Mouse (Mus musculus): ENCODE data around the gene Lhpp. TPM values are rescaled to one million over a fixed set of nuclear protein-coding genes. Genes with fewer than 3 reads are reported as not detected.

Gene Lhpp
- total RNA-seq, 4 experiments from 2014 or later = 22.1 to 23.2 (median 22.3) TPM

DNA sequence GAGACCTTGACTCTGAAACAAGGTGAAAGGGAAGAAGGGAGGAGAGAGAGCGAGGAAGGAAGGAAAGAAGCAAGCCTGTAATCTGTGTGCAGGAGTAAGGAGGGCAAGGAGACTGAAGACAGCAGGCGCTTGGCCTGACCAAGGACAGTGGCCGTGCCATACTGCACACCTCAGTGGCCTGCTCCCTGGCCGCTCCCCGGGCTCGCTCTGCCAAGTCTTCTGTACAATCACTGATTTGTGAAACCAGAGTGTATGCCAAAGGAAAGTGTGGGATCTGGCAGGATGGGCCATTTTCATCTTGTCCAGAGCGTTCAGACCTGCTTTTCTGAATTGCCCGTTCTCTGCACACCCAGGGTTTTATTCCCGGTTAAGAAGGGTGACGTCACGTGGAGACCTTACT, 70.9 kb downstream of the Lhpp start:
- DNase-seq (ENCODE audit: low spot score in 2 of 2) = no peak

DNA sequence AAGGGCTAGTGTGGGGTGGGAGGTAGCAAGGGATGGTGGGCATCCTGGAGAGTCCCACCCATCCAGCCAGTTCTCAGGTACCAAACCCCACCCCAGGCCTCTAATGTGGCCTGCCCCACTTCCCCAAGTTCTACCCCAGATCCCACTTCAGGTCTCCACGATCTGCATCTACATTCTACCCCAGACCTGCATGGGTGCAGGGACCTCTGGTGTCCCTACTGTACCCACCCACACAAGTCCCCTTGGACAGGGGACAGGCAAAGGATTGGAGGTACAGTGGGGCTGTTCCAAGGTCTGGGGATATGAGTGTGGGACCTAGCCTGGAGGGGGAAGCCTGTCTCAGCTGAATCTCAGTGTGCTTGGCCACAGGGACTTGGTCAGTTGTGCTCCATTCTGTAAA, 71.4 kb downstream of the Lhpp start:
- no peak for DNase-seq (ENCODE audit: low spot score in 2 of 2)

DNA sequence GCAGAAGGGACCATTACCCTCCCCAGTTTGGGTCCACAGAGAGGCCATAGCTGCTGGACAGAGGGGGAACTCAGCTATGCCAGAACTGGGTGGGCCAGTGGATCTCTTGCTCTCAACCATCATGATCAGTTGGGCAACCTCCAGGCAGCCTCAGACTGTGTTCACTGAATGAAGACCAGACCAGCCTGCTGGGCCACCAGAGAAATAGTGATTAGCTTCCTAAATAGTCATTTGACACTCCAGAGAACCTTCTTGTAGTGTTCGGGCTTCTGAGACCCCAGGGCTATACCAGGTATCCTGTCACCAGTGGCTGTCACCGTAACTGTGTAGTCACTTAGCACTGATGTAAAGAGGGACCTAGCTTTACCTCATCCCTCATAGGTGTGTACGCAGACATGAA, 71.9 kb downstream of the Lhpp start:
- no peak for DNase-seq (ENCODE audit: low spot score in 2 of 2)

DNA sequence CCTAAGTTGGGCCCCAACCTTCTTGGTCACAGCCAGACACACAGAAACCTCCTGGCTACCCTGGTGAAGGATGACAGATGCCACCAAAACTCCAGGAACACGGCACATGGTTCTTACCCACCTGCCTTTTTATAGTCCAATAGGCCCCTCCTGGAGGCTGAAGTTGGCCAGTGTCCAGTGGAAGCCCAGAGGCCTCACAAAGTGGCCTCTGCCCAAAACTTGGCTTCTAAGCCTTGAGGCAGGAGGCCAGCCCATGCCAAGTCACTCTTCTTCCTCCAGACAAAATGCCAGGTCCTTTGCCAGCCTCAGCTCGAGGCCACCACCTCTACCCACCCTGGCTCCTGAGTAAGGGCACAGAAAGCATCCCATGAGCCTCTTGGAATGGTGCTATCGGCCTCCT, 72.5 kb downstream of the Lhpp start:
- no peak for DNase-seq (ENCODE audit: low spot score in 2 of 2)

DNA sequence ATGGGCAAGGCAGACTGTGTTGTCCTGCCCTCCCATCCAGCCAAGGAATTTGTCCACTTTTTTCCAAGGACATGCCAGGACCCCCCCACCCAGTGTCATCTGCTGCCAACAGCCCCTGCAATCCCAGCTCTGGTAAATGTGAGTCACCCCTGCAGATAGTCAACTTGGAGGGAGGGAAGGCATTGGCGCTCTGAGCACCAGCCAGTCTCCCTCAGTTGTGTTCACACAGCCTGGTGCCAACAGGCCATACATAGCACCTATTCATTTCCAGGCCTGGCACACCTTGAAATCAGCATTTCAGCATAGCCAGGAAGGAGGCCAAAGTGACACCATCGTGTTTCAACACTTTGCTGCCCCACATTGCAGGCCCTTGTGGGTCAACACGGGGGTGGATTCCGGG, 73.5 kb downstream of the Lhpp start:
- DNase-seq (ENCODE audit: low spot score in 2 of 2) = no peak

DNA sequence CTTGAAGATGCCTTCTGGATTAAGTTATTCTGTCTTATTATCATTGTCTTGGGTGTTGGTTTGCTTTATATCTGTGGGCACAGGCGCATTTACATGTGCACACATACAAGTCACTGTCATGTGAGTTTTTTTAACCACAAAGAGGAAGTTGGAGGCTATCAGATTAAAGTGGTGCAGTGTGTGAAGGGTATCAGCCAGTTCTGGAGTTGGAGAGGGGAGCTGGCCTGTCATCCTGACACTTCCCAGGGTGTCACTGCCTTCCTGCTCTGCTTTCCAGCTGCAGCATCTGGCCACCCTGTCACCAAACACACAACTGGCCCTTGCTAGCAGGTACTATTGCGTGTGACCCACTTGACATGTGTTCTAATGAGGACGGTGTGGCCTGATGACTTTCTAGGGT, 76.1 kb downstream of the Lhpp start:
- DNase-seq (ENCODE audit: low spot score in 2 of 2) = no peak

DNA sequence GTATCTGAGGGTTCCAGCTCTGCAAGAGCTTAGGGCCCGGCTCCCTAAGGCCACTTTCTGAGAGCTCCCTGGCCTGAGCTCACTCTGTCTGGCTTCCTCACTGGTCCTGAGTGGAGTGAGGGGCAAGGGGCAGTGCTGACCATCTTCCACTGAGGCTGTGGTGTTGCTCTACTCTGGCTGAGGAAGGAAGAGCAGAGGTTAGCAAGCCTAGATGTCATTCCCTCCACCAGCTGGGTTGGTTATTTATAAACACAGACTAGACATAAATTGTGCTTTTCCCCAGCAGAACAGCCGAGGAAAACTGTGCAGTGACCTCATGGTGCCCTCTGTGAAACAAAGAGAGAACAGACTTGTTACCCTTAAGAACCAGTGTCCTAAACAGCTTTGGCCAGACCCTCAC, 77.5 kb downstream of the Lhpp start:
- DNase-seq (ENCODE audit: low spot score in 2 of 2) = no peak

DNA sequence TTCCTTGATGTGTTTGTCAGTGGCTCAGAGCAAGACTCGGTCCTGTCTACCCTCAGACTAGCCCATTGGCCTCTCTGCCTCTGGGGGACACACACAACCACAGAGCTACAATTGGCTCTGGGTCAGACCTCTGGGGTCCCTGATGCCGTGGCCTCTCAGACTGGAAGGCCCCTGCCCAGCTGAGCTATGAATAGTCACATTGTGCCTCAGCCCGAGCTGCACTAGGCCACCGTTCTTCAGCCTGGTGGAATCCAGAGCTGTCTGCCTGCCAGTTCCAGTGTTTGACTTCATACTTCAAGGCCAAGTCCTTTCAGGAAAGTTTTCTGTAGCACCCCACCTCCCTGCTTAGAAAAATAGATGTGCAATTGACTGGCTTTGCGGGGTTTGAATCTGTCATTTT, 78.3 kb downstream of the Lhpp start:
- DNase-seq (ENCODE audit: low spot score in 2 of 2) = no peak

DNA sequence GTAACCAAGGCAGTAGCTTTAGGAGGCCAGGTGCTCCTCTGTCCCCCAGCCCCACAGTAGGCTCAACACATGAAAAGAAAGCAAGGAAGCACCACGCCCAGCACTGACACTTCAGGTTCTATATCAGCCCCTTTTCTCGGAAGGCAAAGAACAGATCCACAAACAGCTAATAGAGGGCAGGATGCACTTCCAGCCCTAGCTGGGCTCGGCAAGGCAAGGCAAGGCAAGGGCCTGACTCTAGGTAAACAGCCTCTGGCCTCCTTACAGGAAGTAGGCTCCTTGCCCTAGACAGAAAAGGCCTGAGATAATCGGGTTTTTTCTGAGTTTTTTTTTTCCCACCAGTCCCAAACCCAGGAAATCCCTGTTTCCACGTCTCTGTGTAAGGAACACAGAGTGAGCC, 79.3 kb downstream of the Lhpp start:
- DNase-seq (ENCODE audit: low spot score in 2 of 2) = no peak

DNA sequence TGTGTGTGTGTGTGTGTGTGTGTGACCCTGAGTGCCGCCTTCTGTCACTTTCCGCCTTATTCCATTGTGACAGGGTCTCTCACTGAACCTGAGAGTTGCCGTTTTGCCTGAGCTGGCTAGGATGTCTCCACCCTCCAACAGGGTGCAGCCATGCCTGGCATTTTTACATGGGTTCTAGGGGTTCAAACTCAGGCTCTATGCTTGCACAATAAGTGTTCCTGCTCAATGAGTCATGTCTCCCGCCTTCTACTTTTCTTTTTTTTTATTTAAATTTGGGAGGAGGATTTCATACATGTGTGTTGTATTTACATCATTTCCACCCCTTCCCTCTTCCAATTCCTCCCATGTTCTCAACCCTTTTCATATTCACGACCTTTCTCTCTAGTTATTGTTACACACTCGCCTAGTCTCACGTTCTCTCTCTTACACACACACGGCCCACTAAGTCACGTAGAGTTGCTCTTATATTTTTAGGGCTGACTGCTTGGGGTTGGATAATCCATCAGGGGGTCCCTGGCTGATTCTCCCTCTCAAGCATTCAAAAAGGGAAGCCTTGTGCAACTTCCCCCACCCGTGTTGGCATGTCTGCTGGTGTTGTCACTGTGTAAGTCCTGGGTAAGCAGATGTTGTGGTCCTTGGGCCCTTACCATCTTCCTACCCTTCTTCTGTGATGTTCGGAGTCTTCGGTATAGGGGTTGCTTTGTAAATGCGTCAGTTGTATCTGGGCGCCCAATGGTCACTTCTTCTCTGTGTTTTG, 80.5 kb downstream of the Lhpp start:
- DNase-seq (ENCODE audit: low spot score in 2 of 2) = no peak

DNA sequence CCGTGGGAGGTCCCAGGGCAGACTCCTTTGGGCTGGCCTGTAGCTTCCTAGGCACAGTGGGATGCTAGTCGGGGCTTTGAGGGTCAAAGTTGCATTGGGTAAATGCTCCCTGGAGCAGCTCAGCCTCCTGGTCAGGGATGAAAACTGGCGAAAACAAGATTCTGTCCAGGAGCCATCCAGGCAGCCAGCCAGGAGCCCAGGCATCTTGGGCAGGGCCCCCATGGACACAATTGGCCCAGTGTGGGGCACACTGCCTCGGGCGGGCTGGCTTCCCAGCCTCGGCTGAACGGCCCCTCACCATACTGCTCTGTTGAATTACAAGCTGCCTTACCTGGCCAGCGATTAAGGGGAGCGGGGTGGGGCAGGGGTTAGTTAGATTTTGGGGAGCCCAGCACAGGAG, 82.3 kb downstream of the Lhpp start:
- DNase-seq (ENCODE audit: low spot score in 2 of 2) = peak; percentile 69 to 72

DNA sequence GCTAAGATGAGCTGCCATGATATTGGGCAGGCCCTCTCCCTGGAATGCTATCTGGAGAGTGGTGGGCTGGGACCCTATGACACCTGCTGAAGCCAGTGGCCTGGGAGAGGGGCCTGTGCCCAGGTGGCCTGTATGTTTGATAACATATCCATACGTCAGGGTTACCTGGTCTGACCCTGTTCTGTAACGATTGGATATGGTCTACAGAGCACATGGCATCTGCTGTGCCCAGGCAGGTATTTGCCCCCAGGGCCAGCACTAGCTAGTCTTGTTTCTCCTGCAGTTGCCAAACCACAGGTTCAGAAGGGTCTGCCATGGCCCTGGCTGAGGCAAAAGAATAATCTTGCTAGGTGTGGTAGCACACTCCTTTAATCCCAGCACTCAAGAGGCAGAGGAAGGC, 83.1 kb downstream of the Lhpp start:
- DNase-seq (ENCODE audit: low spot score in 2 of 2) = no peak

DNA sequence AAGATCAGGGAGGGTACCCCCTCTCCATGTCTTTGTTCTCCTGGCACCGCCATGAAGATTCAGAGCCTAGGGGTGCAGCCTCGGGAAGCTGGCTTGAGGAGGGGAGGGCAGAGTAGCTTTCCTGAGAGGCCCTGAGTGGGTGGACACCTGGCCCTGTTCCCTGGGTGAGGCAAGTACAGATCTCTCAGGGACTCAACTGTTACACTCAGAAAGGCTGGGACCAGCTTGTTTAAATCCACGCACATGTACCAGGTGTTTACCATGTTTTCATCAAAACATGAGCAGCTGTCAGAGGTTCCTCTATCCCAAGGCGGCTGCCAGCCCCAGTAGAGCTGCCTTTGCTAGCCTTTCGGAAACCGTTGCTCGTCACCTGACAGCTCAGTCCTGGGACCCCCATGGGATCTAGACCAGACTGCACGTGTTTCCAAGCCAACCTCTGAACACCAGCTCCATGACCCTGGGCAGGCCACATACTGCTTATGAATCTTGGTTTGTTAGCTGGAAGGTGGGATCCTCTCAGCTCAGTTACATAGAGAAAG, 86.9 kb downstream of the Lhpp start:
- no peak for DNase-seq (ENCODE audit: low spot score in 2 of 2)

DNA sequence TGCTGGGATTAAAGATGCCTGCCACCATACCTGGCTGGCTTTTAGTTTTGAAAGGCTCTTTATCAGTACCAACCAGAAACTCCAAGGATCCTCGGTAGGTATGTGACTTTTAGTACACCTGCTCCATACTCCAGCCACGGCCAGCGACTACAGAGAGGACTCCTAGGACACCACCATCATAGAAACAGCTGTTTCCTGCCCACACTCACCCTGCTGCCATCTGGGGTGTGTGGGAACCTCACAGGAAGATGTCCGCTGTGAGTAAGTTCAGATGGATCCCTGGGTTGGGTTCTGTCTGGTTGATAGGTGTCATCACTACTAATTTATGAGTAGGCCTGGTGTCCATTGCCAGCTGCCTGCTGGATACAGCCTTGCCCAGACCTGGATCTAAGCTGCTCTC, 88.3 kb downstream of the Lhpp start:
- DNase-seq (ENCODE audit: low spot score in 2 of 2) = no peak

DNA sequence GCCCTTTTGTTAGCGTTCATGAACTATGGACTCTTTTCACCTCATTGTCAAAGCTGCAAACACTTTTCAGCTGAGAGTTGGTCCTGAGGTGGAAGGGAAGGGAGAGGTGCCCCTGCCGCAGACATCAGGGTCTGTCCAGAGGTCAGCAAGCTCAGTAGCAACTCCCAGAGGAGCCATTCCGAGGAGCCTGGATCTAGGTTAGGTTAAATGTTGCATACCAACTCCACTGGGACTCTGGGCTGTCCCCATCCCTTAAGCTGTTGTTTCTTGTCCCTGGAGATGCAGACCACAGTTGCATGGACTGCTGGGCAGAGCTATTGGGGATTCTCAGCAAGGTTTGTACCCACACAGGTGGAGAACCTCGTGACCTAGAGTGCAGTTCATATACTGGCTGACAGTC, 88.7 kb downstream of the Lhpp start:
- DNase-seq (ENCODE audit: low spot score in 2 of 2) = no peak

DNA sequence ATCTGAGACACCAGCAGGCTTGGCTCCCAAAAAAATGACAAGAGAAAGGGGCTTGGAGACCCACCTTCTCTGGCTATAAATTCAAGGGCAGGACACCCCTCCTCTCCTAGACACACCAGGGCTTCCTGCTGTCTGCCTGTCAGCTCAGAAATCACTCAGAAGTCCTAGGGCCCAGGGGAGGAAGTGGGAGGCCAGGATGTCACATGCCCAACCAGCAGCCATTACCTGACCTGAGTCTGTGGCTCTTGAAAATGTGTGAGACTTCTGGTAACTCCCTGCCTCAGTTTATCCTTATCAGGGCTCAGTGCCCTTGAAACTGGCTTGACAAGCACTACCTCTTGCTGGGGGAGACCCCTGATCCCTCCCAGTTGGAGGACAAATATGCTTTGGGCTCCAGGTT, 89.2 kb downstream of the Lhpp start:
- no peak for DNase-seq (ENCODE audit: low spot score in 2 of 2)

DNA sequence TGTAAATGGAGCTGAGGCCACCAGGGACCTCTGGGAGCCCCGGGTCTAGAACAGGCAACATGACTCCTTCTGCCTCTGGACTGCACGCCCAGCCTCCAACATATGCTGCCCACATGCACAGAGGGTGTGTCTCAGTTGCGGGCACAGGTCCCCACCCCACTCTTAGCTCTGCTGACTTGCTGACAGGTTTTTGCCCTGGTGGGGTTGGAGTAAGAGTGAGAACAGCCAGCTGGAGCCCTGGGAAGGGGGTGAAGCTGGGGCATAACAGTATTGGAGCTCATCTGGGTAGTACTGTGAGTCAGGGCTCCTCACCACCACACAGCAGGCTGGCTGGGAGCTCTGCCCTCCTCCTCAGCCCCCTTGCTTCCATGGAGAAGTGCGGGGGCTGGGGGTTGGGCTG, 89.7 kb downstream of the Lhpp start:
- DNase-seq (ENCODE audit: low spot score in 2 of 2) = no peak

DNA sequence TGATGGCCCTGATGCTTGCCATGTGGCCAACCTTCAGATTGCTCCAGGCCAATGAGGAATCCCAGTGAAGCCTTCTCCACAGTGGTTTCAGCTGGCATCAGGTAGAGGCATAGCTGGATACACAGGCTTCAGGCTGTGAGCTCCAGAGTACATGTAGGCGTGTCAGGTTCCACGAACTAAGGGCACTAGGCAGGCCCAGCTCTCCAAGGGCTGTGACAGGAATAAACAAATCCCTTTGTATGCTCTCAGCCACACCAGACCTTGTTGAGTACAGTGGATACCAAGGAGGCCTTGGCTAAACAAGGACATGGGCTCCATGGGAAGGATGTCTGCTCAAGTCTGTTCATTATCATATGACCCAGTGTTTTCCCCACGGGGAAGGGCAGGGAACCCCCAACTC, 91.0 kb downstream of the Lhpp start:
- DNase-seq (ENCODE audit: low spot score in 2 of 2) = no peak

DNA sequence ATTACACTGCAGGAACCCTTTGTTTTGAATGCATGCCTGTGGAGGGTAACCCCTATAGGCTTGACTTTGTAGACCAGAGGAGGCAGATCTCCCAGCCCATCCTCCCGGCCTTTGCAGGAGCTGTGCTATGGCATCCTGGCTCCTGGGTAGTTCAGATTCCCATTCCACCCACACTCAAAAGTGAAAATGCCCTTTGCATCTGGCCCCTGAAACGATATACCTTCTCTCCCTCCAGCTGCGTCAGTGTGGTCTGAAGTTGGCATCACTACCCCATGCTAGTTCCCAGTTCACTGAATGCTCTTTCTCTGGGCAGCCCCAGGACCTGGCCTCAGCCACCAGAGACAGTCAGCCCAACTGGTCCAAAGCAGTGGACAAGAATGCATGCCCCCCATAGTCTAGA, 91.6 kb downstream of the Lhpp start:
- DNase-seq (ENCODE audit: low spot score in 2 of 2) = no peak

DNA sequence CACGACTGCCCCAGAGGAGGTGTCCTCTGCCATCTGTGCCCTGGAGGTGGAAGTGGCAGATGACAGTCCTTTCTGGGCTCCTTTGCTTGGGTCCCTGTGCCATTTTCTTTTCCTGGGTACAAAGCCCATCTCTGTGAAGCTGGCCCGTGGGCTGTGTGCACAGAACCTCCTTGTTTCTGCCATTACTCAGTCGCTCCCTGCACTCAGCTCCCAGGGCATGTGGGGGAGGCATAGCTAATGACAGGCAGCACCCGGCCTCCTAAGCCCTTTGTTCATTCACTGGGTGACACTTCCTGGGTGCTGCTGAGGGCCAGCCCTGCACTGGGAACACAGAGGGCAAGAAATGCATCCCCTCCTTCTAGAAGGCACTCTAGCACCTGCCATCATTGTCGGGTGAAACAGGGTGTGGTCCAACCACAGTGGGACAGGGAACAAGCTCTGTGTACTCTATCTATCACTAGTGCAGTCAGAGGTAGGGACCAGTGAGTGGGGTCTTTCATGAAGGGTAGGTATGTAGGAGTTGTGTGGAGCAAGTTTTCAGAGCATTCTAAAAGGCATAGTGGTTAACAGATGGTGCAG, 92.1 kb downstream of the Lhpp start:
- DNase-seq (ENCODE audit: low spot score in 2 of 2) = peak in 1 of 2 experiments; percentile 71

DNA sequence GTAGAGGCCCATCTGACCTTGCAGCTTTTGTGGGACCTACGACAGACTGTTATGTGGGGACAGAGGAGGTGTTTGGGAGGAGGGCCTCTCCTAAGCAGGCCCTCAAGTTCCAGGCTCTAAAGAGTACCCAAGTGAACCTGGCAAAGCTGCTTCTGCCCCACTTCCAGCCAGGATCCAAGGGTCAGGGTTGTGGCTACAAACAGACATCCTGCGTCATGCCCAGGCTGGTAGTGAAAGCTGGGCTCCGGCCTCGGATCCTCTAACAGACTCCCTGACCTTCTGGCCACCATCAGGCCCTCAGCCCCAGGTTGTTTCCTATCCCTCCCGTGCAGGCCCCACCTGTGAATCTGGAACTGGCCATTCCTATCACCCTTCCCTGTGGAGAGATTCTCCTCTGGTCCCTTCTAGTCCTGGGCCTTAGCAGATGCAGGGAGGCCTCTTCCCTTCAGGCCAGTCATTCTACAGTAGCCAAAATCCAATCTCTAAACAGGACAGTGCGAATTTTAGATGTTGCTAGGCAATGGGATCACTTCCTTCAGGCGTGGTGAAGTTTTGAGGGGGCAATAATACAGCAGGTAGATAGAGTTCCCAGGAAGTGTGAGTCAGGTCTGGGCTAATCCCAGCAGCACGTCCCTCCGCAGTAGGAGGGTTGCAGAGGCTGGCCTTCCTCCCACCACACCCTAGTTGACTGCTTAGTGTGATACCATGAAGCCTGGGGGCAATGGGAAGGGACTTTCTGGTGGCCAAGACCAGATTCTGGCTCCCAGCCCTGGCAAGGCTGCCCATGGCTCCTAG, 93.3 kb downstream of the Lhpp start:
- DNase-seq (ENCODE audit: low spot score in 2 of 2) = no peak

DNA sequence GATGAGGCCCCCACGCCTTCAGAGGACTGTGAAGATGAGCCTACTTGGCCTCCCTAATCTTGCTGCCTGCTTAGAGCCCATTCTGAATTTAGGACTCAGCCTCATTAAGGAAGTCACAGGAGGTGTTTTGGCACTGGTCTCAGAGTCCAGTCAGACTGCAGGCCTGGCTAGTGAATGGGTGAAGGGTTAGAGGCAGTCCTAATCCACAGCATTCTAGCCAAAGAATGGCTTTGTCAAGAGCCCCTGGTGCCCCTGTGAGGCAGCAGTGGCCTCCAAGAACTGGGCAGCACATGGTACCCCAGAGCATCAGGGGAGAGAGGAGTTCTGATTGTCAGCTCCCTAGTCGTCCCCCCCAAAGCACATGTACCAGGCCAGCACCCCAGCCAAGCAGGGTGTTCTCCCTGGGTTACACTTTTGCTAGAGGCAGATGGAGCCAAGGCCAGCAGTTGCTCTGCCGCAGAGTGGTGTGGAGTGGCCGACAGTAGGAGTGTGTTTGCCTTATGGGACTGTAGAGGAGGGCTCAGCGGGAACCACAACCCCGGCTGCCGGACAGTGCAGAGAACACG, 94.0 kb downstream of the Lhpp start:
- DNase-seq (ENCODE audit: low spot score in 2 of 2) = no peak
